Mouse (Mus musculus) CD8-positive naive resting alpha-beta T cell, adult 2 months (primary cell): ENCODE results near the gene Olfr462.

Source experiments
- DNase-seq, 2 experiments: peaks; one replicate each; pipeline ENCODE4 v3.0.0; 2022; ENCODE audit warnings: low read depth in 2 of 2, low spot score in 2 of 2

The Olfr462 gene

DNA sequence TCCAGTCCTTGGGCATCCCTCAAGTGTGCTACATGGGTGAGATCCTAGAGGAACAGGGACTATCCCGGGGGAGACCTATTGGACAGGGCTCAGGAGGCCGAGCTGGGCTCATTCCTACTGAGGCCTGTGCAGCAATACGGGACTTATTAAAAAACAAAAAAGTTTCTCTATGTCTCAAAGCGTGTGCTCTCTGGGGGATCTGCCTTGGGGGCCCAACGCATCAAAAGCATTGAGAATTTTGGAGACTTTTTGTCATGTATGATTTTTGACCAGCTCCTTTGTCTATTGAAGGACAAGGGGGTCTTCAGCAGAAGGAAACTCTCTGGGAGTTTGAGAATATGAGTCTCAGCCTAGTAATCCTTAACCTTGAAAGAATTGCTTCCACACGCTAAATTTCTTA lies at the start of gene Olfr462:
Gene Olfr462, minus strand, starts transcription at position 101 of the 400 bp plus-strand sequence.
- DNase-seq: no peak

- DNase-seq: peak; percentile 25 to 59
Measured at GRCm38 (mm10) chr11:87935467-87935866, 43.4 kb upstream of the Olfr462 start.

GRCm38 (mm10) chr11:87933731-87934130 lies 41.7 kb upstream of the Olfr462 start:
- no peak for DNase-seq

DNA sequence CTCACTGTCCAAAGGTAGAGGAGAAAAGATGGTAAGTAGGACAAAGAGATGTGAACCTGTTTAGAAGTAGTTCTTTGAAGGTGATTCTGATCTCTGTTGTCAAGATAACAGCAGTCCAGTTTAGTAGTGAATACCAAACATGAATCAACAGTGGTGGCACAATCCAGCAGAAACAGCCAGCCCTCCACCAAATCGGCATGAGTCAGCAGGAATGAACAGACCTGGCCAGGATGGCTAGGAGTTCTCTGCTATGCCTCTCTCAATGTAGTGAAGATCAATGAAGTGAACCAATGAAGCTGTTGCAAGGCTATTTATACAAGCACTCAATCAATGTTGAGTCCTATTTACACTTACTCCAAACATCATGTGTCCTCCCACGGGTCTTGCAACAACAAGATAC lies 38.3 kb upstream of the Olfr462 start:
- no peak for DNase-seq

DNA sequence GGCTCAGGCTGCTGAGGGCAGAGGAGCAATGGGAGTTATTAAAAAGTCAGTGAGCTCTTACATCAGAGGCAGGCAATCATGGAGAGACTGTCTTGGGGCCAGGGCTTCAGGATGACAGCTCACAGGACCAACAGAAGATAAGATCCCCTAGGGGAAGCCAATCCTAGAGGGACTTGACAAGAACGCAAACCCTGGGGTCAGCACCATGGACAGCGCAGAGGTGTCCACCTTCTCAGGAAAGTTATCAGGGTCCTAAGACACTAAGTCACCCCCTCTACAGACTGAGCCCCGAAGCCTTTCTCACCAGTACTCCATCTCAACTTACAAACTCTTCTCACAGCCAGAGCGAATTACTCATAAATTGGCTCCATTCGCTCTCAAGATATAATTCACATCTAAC lies 28.9 kb upstream of the Olfr462 start, which contains the start of gene Olfr464:
Gene Olfr464, minus strand, starts transcription at position 2 of the 400 bp plus-strand sequence.
- no peak for DNase-seq

DNA sequence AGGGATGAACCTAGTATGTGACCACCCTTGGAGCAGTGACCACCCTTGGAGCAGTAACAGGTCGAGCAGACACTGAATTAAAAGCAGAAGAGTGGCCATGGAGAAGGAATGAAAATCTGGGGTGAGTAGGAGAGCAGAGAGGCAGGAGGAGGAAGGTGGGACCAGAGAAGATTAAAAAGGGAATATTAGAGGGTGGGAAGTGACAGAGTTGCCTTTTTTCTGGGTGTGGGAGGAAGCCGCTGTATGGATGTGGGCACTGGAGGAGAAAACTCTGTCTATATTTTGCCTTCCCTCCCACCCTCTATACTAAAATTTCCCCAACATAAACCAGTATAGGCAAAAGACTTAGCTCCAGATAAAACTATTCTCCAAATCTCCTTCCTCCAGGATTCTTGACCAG lies 28.2 kb upstream of the Olfr462 start:
- DNase-seq: no peak

DNA sequence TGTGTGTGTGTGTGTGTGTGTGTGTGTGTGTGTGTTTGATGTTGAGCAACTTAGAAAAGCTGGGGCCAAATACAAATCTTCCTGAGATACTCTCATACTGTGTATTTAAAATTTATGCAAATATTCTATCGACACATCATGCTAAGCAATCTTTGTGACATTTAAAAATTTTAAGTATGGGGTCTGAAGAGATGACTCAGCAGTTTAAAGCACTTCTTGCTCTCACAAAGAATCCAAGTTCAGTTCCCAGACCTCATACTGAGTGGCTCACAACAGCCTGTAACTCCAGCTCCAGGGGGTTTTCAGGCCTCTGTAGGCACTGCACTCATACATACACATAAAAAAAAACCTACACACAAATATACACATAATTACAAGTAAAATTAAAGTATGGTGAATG lies 23.9 kb upstream of the Olfr462 start:
- DNase-seq: no peak

GRCm38 (mm10) chr11:87904331-87904730 lies 12.3 kb upstream of the Olfr462 start:
- DNase-seq: no peak

- DNase-seq: no peak
Measured at GRCm38 (mm10) chr11:87897287-87897686, 5.2 kb upstream of the Olfr462 start, which contains the start of gene Olfr463. Gene Olfr463 (minus strand): TSS chr11:87897387.

DNA sequence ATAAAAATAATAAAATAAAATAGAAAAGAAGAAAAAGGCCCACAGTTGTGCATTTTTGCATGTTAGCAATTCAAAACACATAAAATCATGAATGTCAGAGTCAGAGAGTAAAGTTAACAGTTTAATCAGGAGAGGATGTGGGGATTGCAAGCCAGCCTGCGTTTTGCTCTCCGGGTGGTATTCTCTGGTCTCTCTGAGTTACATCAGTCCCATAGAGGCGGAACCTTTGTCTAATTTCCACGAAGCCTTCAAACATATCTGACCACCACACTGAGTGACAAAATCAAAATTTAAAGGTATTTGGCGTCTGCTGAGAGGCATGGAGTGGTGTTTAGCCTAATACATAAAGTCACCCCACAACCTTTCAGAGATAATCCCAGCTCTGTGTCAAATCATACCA lies 7.2 kb downstream of the Olfr462 start:
- no peak for DNase-seq

DNA sequence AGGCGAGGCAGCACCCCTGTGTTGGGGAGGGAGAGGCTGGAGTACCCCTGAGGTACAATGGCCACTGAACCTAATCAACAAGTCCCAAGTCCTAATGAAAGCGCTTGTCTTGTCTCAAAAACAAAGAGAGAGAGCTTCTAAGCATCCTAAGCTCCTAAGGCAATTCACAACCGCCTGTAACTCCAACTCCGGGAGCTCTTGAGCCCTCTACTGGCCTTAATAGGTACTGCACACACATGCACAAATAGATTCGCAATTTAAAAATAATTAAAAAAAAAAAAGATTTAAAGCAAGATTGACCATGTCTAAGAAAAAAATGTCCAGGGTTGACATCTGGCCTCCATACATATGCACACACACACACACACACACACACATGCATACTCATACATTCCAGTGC lies 8.6 kb downstream of the Olfr462 start:
- DNase-seq: no peak

- DNase-seq: no peak
Measured at GRCm38 (mm10) chr11:87881714-87882113, 10.4 kb downstream of the Olfr462 start.

- DNase-seq: no peak
Measured at GRCm38 (mm10) chr11:87879826-87880225, 12.2 kb downstream of the Olfr462 start.

- DNase-seq: no peak
Measured at GRCm38 (mm10) chr11:87875436-87875835, 16.6 kb downstream of the Olfr462 start, which contains the start of gene Epx. Gene Epx (minus strand): TSS chr11:87875536.

GRCm38 (mm10) chr11:87871766-87872165 lies 20.3 kb downstream of the Olfr462 start:
- DNase-seq: no peak

- no peak for DNase-seq
Measured at GRCm38 (mm10) chr11:87870096-87870495, 22.0 kb downstream of the Olfr462 start.

DNA sequence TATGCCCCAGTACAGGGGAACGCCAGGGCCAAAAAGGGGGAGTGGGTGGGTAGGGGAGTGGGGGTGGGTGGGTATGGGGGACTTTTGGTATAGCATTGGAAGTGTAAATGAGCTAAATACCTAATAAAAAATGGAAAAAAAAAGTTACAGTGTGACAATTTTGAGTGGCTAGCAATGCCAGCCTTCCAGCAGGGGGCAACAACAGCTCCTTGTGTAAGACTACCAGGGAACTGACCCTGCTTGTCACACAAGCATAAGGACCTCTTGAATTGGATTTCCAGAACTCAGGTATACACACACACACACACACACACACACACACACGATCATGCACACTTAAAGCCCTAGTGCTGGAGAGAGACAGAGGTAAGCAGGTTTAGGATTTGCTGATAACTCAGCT lies 25.2 kb downstream of the Olfr462 start:
- DNase-seq: peak; percentile 13 to 52

DNA sequence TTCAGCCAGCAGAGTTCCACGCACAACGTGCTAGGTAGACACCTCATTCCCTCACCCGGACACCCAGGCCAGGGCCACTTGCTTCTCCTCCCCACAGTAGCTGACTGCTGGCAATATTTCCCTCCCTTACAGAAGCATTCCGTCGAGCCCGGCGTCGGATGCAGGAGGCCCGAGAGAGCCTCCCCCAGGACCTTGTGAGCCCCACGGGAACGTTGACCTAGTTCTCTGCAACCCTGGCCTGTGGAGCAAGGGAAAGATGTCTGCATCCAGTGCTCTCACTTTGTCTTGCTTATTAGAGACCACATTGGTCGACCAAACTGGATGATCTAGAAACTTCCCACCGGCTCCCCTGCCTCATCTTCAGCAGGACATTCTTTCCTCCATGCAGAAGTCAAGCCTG lies 29.3 kb downstream of the Olfr462 start:
- DNase-seq: no peak

- DNase-seq: no peak
Measured at GRCm38 (mm10) chr11:87860426-87860825, 31.6 kb downstream of the Olfr462 start.

DNA sequence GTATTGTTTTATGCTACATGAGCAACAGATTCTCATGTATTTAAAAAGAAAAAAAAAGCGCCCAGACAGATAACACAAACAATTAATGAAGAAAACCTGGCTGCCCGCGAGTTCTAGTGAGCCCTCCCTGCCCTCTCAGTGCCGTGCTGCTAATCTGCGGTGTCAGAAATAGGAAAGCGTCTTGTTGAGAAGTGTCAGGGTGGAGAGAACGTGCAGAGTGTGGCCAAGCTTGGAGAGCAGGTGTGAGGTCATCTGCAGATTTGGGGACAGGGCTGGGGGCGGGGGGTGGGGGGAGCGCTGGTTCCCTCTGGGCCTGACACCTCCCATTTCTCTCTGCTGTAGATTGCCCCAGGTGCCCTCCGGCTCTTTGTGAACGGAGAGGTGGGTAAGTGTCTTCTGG lies 32.8 kb downstream of the Olfr462 start:
- DNase-seq: no peak

DNA sequence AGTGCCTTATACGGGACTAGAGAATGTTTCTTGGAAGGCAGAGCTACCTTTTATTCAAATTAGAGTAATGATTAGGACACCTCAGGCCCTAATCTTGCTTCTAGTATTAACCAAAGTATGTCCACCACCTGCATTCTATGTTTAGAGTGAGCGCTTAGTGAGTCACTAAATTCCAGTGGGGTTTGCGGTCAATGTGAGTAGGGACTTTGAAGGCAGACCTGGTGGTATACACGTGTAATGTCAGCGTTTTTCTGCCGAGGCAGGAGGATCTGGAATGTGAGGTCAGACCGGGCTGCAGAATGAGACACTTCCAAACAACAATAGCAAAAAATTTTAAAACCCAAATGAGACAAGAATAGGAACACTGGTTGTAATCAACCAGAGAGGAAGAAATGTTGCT lies 37.5 kb downstream of the Olfr462 start:
- DNase-seq: no peak

GRCm38 (mm10) chr11:87853597-87853954 lies 38.5 kb downstream of the Olfr462 start:
- DNase-seq: no peak

DNA sequence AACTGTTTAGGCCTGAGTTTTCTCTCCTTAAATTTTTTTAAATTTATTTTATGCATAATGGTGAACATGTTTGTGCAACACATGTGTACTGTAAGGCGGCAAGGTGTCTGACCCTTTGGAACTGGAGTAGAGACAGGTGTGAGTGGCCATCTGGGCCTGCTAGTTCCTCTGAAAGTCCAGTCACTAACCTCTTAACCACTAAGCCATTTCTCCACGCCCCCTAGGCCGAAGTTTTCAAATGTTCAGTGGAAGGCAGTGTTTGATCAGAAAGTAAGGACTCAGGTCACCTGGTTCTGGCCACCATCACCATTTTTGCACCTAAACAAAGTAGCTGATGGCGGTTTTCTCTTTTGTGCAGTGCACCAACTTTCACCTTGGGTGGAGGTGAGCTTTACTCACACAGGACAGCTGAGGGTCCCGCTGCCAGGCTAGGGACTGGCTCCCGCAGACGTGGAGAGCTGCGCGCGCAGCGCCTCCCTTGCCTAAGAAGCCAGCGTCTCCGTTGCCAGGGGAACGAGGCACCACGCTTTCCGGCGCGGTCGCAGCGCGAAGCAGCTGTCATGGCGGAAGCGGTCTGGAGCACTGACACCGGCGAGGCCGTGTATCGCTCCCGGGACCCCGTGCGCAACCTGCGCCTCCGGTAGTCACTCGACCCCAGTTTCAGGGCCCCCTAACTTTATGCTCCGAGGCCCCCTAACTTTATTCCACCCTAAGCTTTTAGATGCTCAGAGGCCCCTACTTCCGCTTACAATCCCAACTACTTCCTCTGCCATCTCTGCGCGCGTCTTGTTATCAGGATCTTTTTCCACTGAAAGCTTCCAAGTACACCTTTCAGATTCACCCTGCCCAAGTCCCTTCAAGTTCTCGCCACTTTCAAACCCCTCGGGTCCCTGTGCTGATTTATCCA lies 39.1 kb downstream of the Olfr462 start, which contains the start of gene Mks1:
Gene Mks1, plus strand, starts transcription at position 526 of the 907 bp plus-strand sequence.
- peak; percentile 79 to 87 for DNase-seq
